Mouse (Mus musculus) CH12.LX (cell line): ENCODE measurements around the gene Elp4.

ENCODE experiments used
- CTCF ChIP-seq, 2 experiments: IDR thresholded peaks in 1 of 2; conservative IDR thresholded peaks in 1 of 2; 2 replicates each; pipeline ENCODE4 v1.5.1; 2011 to 2012; ENCODE audit warnings: low read depth in 2 of 2, low read length in 2 of 2, improper control_type of control experiment in 1 of 2, inconsistent platforms in 1 of 2, mild to moderate bottlenecking in 1 of 2, moderate library complexity in 1 of 2
- MAX ChIP-seq: IDR thresholded peaks from 2 replicates; pipeline ENCODE4 v1.6.1; 2011; ENCODE audit warnings: low read length, improper control_type of control experiment
- MAZ ChIP-seq: IDR thresholded peaks from 2 replicates; pipeline ENCODE4 v1.6.1; 2012; ENCODE audit warnings: low read depth, mild to moderate bottlenecking, inconsistent platforms, low read length, improper control_type of control experiment, moderate library complexity
- MEF2A ChIP-seq: IDR thresholded peaks from 2 replicates; pipeline ENCODE4 v1.6.1; 2014; ENCODE audit warnings: low read depth, mild to moderate bottlenecking, inconsistent platforms, low read length, improper control_type of control experiment, borderline replicate concordance
- NELFE ChIP-seq: IDR thresholded peaks from 2 replicates; pipeline ENCODE4 v1.6.1; 2011; ENCODE audit warnings: low read depth, low read length, improper control_type of control experiment
- POLR2AphosphoS2 ChIP-seq: IDR thresholded peaks from 2 replicates; pipeline ENCODE4 v1.6.1; 2011; ENCODE audit warnings: low read depth, low read length, improper control_type of control experiment

DNA sequence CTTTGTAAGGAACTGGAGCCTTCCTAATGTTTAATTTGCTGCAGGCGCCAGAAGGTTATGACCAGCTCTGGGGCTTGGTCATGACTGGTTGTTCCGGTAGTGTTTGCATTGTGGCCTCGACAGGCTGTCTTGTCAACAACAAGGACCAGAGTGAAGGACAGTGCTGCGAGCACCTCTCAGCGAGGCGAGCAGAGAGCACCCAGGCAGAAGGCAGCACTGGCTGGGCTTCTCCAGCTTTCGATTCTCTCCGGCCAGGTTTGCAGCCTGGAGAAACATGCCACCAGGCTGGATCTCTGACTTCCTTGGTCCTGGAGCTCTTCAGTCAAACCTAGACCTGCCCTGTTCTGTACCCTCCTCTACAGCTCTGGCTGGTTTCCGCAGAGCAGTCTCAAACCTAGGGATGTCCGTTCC lies 241.3 kb downstream of the Elp4 start:
- TF ChIP-seq MEF2A = no peak
- no peak for TF ChIP-seq MAX
- no peak for TF ChIP-seq MAZ
- TF ChIP-seq NELFE = no peak
- no peak for TF ChIP-seq POLR2AphosphoS2
- no peak for TF ChIP-seq CTCF (conservative IDR thresholded peaks at IDR 0.05 in 1 of 2, IDR thresholded peaks at IDR 0.05 in 1 of 2; ENCODE audit: low read depth in 2 of 2, low read length in 2 of 2)
